Mouse (Mus musculus): ENCODE measurements at regions not wholly inside any gene's neighbourhood (a gene's known extent, or its start where the extent isn't known, plus 50 kb on each side); places are given as distances from the start of the nearest gene placed in this dataset.

DNA sequence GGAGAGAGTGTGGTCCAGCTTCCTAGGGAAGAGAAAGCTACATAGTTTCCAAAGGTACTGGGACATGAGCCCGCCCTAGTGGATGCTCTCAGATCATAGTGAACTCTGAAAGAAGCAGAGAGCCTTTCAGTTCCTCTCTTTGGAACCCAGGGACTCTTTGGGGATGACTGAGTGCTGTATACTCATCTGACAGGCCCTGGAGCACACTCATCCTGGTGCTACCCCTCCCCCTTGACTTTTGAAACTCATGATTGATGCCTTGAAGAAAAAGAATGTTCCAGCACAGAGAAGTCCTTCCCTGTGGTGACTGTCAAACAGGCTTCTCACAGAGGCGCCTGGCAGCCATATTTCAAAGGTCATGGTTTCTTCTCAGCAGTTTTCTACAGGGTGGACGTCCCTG, 254.2 kb upstream of the Eif4g2 start:
- in situ Hi-C loops (cut with MboI, MseI) = no loop called here

GRCm38 (mm10) chr7:111322901-111323300, 240.1 kb upstream of the Eif4g2 start:
- in situ Hi-C loops (cut with MboI, MseI) = no loop called here

- in situ Hi-C loops (cut with MboI, MseI) = no loop called here
These were observed 237.1 kb upstream of the Eif4g2 start for GRCm38 (mm10) chr7:111319917-111320316.

GRCm38 (mm10) chr7:111316479-111316990, 233.7 kb upstream of the Eif4g2 start:
- in situ Hi-C loops (cut with MboI, MseI) = no loop called here

GRCm38 (mm10) chr7:111313921-111314320, 231.1 kb upstream of the Eif4g2 start:
- in situ Hi-C loops (cut with MboI, MseI) = no loop called here

DNA sequence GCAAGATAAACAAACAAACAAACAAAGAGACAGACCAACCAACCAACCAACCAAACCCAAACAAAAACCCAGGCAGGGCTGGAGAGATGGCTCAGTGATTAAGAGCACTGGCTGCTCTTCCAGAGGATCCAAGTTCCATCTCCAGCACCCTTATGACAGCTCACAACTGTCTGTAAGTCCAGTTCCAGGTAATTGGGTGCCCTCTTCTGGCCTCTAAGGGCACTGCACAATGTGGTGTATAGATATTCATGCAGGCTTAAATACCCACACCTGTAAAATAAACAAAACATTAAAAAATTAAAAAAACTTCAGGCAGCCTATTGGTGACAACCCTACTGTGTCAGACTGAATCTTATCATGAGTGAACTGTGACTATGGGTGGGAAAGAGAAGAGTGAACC, 222.4 kb upstream of the Eif4g2 start:
- in situ Hi-C loops (cut with MboI, MseI) = no loop called here

DNA sequence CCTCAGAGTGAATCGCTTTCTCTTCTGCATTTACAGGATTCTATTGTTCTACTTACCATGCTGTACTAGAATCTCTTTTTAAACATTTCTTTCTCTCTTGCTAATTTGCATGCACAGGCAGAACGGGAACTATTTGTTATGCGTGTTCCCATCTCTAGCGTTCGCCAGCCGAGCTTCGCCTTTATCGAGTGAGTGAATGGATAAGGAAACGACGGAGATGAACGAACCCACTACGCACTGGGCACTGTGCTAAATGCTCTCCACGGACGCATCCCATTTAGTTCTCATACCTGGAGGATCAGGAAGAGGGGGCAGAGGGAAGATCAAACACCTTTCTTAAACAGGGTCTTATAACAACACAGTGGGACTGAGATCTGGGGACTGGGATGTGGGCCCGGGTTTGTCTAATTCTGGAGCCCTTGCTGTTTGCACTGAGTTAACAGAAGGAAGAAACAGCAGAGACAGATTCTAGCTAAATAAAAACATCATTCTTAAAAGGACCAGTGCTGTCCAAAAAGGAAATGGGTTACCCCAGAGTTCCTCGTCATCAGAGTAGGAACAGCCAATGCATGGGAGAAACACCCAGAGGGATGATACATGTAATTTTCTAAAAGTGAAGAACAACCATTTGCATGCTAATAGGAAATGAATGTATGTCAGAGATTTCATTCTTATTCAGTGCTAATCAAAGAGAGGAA, 219.1 kb upstream of the Eif4g2 start:
- in situ Hi-C loops (cut with MboI, MseI) = no loop called here

DNA sequence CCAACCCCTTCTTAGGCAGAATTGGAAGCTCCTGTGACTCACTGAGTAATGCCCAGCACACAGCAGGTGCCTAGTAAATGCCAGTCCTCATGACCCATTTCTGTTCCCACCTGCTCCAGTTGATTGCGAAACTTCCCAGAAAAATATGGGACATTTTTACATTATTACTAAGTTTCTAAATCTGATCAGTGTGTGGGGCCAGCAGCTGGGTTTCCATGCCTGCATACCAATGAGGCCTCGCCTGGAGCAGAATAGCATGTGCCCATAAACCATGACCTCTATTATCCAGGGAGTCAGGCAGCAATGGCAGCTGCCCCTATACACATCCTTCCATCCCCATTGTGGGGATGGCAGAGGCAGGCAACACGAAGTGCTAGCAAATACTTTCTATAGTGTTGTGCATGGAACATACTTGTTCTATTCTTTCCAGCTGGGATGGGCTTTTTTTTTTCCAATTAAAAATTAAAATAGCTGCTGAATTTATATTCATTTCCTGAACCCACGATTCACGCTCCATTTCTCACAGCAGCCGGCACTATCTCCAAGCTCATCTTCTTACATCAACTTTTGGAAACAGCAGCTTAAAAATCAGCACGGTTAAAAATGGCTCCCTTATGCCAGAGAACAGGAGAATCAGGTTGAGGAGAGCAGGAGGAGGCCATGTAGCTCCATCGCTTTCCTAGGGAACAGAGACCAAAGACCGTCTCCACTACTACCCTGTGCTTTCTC, 214.5 kb upstream of the Eif4g2 start:
- in situ Hi-C loops (cut with MboI, MseI) = no loop called here

- in situ Hi-C loops (cut with MboI, MseI) = no loop called here
These were observed 200.7 kb upstream of the Eif4g2 start for GRCm38 (mm10) chr7:111283411-111283955.

DNA sequence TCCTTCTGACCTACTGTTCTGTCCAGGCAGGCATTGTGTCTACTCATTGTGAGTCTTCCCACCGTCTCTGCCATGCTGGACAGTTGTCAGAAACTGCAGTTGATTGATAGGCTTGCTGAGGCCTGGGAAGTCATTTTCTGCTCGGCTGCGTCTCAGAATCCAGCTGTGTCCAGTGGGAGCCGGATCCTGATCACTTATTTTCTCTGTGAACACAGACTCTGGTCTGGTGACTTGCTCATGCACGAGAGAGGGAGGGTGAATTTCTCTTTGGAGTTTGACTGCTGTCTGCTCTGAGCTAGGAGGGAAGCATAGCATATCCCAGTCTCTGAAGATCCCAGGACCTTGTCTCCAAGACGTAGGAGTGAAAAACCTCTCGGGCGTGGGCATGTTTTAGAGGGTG, 199.5 kb upstream of the Eif4g2 start:
- in situ Hi-C loops (cut with MboI, MseI) = no loop called here

GRCm38 (mm10) chr7:111277703-111278102, 194.9 kb upstream of the Eif4g2 start:
- in situ Hi-C loops (cut with MboI, MseI) = no loop called here

GRCm38 (mm10) chr7:111273839-111274238, 191.0 kb upstream of the Eif4g2 start:
- in situ Hi-C loops (cut with MboI, MseI) = no loop called here

DNA sequence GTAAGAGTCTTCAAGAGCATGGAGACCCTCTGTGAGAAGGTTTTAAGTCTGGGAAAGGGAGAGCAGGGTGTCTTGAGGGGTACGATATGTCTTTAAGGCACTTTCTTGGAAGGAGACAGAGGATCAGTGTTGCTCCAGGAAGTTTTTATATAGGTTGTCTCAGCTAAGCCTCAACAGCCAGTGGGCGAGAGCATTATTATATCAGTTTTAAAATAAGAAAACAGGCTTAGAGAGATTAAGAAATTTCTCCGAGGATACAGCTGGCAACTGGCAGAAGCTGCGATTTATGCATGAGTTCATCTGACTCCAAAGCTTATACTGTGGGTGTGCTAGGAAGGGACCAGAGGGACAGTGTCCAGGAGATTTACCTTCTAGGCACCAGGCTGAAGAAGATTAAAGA, 188.0 kb upstream of the Eif4g2 start:
- in situ Hi-C loops (cut with MboI, MseI) = no loop called here

DNA sequence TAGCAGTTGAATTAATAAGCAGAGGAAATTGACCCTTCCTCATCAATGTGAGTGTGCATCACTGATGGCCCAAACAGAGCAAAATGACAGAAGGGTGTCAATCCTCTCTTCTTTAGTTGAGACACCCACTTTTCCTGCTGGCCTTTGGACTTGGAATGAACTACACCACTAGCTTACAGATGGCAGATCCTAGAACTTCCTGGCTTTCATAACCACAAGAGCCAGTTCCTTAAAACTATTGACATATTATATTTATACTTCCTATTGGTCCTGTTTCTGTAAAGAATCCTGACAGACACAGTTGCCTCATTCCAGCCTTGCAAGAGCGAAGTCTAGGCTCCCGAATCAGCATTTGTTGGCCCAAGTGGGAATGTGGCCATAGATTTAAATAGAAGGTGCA, 185.4 kb upstream of the Eif4g2 start:
- in situ Hi-C loops (cut with MboI, MseI) = no loop called here

DNA sequence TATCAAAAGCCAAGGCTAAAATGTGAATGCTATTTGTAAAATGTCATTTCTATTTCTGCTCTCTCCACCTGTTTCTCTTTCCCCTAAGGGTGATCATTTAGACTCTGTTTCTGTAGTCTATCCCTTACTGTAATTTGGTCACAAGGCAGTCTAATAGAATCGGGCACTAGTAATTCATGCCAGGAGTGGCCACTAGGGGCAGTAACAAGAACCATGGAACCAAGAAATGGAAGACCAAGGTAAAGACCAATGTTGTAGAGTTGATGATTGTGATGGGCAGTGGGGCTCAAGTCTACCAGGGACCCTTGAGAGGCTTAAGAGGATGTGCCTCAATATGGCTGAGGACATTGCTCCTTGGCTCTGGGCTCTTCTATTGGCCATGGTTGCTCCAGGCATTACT, 180.5 kb upstream of the Eif4g2 start:
- in situ Hi-C loops (cut with MboI, MseI) = no loop called here

DNA sequence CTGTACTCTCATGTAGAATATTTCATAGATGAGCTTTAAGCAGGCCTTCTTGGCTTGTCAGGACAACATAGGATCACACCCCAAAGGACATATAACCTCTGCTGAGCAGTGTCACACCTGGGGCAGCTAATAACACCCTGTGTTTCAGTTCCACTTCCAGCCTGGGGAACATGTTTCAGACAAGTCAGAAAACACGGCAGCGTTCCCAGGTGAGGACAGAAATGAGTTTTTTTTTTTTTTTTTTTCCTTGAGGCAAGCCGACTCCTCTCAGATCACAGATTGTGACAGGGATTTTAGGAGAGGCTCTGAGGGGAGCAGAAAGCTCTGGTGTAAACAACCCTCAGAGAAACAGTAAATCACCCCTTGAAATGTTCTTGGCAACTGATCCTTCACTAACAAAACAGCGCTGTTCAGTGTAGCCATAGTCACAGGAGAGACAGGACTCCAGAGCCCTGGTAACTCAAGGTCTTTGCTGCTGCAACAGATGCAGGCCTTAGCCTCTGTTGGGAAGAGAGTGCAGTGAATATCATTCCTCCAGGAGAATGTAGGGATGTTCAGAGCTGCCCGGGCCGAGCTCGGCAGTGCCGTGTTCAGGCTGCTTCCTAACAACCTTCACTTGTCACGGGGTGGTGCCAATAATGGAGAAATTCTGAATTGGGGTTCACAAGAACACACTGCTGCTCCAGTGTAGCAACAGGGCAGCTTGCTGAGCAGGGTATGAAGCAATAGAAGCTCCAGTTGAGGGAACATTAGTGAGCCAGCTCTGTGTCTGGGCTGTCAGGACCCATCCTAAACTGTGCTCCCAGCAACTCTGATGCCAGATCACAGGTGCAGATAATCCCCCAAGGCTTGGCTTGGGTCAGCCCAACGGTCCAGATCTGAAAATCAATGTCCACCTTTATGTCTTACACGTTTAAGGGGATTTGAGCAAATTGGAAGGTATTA, 177.1 kb upstream of the Eif4g2 start:
- in situ Hi-C loops (cut with MboI, MseI) = no loop called here

DNA sequence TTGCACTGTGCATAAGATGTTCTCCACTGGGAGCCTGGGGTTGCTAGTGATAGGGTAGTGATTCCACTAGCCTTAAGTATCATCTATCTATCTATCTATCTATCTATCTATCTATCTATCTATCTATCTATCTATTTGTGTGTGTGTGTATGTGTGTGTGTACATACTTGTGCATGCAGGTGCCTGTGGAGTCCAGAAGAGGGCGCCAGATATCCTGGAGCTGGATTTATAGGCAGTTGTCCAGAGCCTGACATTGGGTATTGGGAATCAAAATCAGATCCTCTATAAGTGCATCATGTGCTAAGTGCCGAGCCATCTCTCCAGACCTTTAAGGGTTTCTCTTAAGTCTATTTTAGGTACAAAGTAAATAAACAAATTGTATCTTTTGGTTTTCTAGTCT, 175.0 kb upstream of the Eif4g2 start:
- in situ Hi-C loops (cut with MboI, MseI) = no loop called here

DNA sequence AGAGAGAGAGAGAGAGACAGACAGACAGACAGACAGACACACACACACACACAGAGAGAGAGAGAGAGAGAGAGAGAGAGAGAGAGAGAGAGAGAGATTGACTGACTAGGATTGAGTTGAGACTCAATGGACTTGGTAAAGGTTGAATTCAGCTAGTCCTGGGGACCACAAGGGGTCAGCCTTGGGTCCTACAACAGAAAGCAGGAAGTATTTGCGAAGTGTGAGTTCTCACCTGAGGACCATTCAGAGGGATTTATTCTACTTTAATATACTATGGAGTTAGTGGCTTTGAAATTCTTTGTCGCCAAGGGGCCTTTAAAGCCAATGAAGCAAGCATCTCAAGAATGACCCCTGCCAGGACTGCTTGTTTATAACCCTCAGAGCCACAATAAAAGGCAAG, 173.4 kb upstream of the Eif4g2 start:
- in situ Hi-C loops (cut with MboI, MseI) = no loop called here

GRCm38 (mm10) chr7:111249606-111250005, 166.8 kb upstream of the Eif4g2 start:
- in situ Hi-C loops (cut with MboI, MseI) = no loop called here

- in situ Hi-C loops (cut with MboI, MseI) = no loop called here
These were observed 162.7 kb upstream of the Eif4g2 start for GRCm38 (mm10) chr7:111245488-111245887.

GRCm38 (mm10) chr7:111245067-111245466, 162.2 kb upstream of the Eif4g2 start:
- in situ Hi-C loops (cut with MboI, MseI) = no loop called here

DNA sequence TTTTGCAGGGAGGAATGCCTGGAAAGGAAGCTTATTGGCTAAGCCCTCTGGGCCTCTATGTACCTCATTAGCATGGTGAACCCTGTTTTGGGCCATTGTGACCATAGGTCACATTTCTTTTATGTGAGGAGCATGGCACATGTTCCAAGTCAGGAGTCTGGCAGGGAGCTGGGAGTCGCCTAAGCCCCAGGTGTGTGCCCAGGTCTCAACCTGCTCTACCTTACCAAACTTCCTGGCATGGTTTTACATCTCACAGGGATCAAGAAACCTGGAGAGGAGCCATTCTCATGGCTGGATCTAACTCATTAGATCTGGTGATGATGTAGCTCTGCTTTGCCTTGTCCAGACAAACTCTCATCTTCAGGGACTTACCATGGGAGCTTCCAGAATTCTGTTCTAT, 161.0 kb upstream of the Eif4g2 start:
- in situ Hi-C loops (cut with MboI, MseI) = loop anchor here (5.0 kb wide), 1 partner anchor 197 kb away; no protein-coding TSS in a partner anchor
